8 mouse cellular contexts compared by ENCODE assay signal in genomic region chr16:31883902-31884301, GRCm38 (mm10). TPM values are rescaled to one million over a fixed set of nuclear protein-coding genes. Genes with fewer than 3 reads are reported as not detected.
DNase-seq lines count a peak whose midpoint lies in the region; ATAC-seq and TF ChIP-seq lines count a peak whose summit lies in the region.
"Had no signal": no experiment of that assay in that cellular context is flagged by ENCODE, and none has a peak within 500 bp of the region (broad histone marks: within the 10 kb centered on the region; RNA-seq: fewer than 3 reads in every experiment).

No protein-coding gene starts in this region.

- peak overlapping the region; percentile 79 for H3K4me3 ChIP-seq in megakaryocyte, embryonic 14.5 days (replicated peaks)
- H3K4me3 ChIP-seq in embryonic facial prominence, embryonic 12.5 days: no peak overlapping the region
- no peak overlapping the region for H3K4me3 ChIP-seq in intestine, postnatal 0 days (ENCODE audit: low read depth, low read length)

- no peaks in the 10 kb centered on the region for H3K36me3 ChIP-seq in megakaryocyte, embryonic 14.5 days (replicated peaks; ENCODE audit: low read length)
- no peaks in the 10 kb centered on the region for H3K36me3 ChIP-seq in embryonic facial prominence, embryonic 12.5 days
- H3K36me3 ChIP-seq in intestine, postnatal 0 days (ENCODE audit: control insufficient read depth, insufficient read depth): no peaks in the 10 kb centered on the region; the same call in 1 of the 2 replicates

- peaks cover 92% of the 10 kb centered on the region for H3K27me3 ChIP-seq in megakaryocyte, embryonic 14.5 days (replicated peaks)
- H3K27me3 ChIP-seq in embryonic facial prominence, embryonic 12.5 days: no peaks in the 10 kb centered on the region
- H3K27me3 ChIP-seq in intestine, postnatal 0 days (replicated peaks; ENCODE audit: control insufficient read depth, insufficient read depth, low read length): no peaks in the 10 kb centered on the region

- no peak overlapping the region for H3K27ac ChIP-seq in embryonic facial prominence, embryonic 12.5 days
- H3K27ac ChIP-seq in intestine, postnatal 0 days (ENCODE audit: low read depth, low read length): no peak overlapping the region
- H3K27ac ChIP-seq: macrophage had no signal

- ATAC-seq in megakaryocyte, adult 5-6 weeks (ENCODE audit: poor library complexity, severe bottlenecking): no peak
- ATAC-seq in embryonic facial prominence, embryonic 12.5 days (ENCODE audit: insufficient number of reproducible peaks, insufficient read depth, low FRiP score, low TSS enrichment): 0 out of 2 replicates have a peak, but pooled peaks have one; percentile 57
- ATAC-seq in intestine, postnatal 0 days: no peak

- H3K9ac ChIP-seq in embryonic facial prominence, embryonic 12.5 days: no peak overlapping the region
- H3K9ac ChIP-seq in intestine, postnatal 0 days (ENCODE audit: low read depth, low read length): no peak overlapping the region

- TF ChIP-seq CTCF in intestine, postnatal 0 days (IDR thresholded peaks at IDR 0.05; ENCODE audit: low read depth): no peak

- 20% methylated on average over 5 of the region's 6 CpGs for WGBS in embryonic facial prominence, embryonic 12.5 days
- 23% methylated on average over 6 of the region's 6 CpGs for WGBS in intestine, postnatal 0 days

- H3K4me1 ChIP-seq in megakaryocyte, embryonic 14.5 days: peaks cover 22% of the 10 kb centered on the region
- peaks cover 21% of the 10 kb centered on the region for H3K4me1 ChIP-seq in embryonic facial prominence, embryonic 12.5 days
- H3K4me1 ChIP-seq in intestine, postnatal 0 days (replicated peaks; ENCODE audit: control insufficient read depth, insufficient read depth, low read length): no peaks in the 10 kb centered on the region; the same call in 1 of the 2 replicates

- H3K4me2 ChIP-seq in embryonic facial prominence, embryonic 12.5 days (replicated peaks): 0 out of 2 replicates have a peak overlapping the region, but pooled peaks have one; percentile 7
- H3K4me2 ChIP-seq in intestine, postnatal 0 days (replicated peaks; ENCODE audit: low read depth): peak overlapping the region; percentile 30; the same call in 1 of the 2 replicates

- H3K9me3 ChIP-seq in megakaryocyte, embryonic 14.5 days: no peaks in the 10 kb centered on the region
- no peaks in the 10 kb centered on the region for H3K9me3 ChIP-seq in embryonic facial prominence, embryonic 12.5 days
- H3K9me3 ChIP-seq in intestine, postnatal 0 days (ENCODE audit: control insufficient read depth): no peaks in the 10 kb centered on the region

- DNase-seq in retina, postnatal 1 day: peak; percentile 61
- no peak for DNase-seq in gastrocnemius, adult 18-20 months (ENCODE audit: low spot score)
- DNase-seq in spleen, postnatal 4 days (ENCODE audit: low spot score in 2 of 2): no peak

RNA-seq across cellular contexts. Expression of gene Meltf, which starts 5.3 kb away (rescaled TPM):
- polyA plus RNA-seq in megakaryocyte, embryonic 14.5 days (2012; ENCODE audit: insufficient read depth, low replicate concordance): not detected in 2 replicates
- not detected in 2 replicates for total RNA-seq in megakaryocyte, adult 5-6 weeks (2015)
- total RNA-seq in megakaryocyte, adult 5-6 weeks (2017): not detected in 2 replicates
- 0.28 and 0.56 TPM in 2 replicates for polyA plus RNA-seq in embryonic facial prominence, embryonic 12.5 days (2016; fragmentation: Nextera tagmentation; extraction: Ambion mirVana)
- polyA plus RNA-seq in intestine, postnatal 0 days (2015; fragmentation: Nextera tagmentation; extraction: Ambion mirVana): 568 and 663 TPM in 2 replicates
- not detected for total RNA-seq in gastrocnemius, adult 18-20 months (2021)
- polyA plus RNA-seq: macrophage had no signal

RNA-seq across cellular contexts. Expression of gene Pigz, which starts 49.7 kb away (rescaled TPM):
- 0.30 TPM in 1 of 2 replicates, not detected in the other for polyA plus RNA-seq in megakaryocyte, embryonic 14.5 days (2012; ENCODE audit: insufficient read depth, low replicate concordance)
- not detected in 2 replicates for total RNA-seq in megakaryocyte, adult 5-6 weeks (2015)
- 0.41 TPM in 1 of 2 replicates, not detected in the other for total RNA-seq in megakaryocyte, adult 5-6 weeks (2017)
- polyA plus RNA-seq in embryonic facial prominence, embryonic 12.5 days (2016; fragmentation: Nextera tagmentation; extraction: Ambion mirVana): 1.1 and 1.6 TPM in 2 replicates
- 0.39 and 0.54 TPM in 2 replicates for polyA plus RNA-seq in intestine, postnatal 0 days (2015; fragmentation: Nextera tagmentation; extraction: Ambion mirVana)
- 1 to 10 TPM in 1 of 2 experiments, under 1 TPM in 1; 0.33 to 1.2 TPM for total RNA-seq in gastrocnemius, adult 18-20 months (2021)

Comparison
In these comparisons a context has a peak if more than half of its experiments do, and no peak if none do; other contexts are left out.
1. RNA of gene Meltf, which starts 5.3 kb away (polyA plus RNA-seq): 568 to 663 TPM in intestine, postnatal 0 days; 0.28 to 0.56 TPM in embryonic facial prominence, embryonic 12.5 days and not detected in megakaryocyte, embryonic 14.5 days; every median in the first group is over 100 times any median in the second.